Mouse (Mus musculus): ENCODE measurements at regions not wholly inside any gene's neighbourhood (a gene's known extent, or its start where the extent isn't known, plus 50 kb on each side); places are given as distances from the start of the nearest gene placed in this dataset.
A peak's percentile ranks its signal among the peaks of the same experiment; 100 is the strongest.

DNA sequence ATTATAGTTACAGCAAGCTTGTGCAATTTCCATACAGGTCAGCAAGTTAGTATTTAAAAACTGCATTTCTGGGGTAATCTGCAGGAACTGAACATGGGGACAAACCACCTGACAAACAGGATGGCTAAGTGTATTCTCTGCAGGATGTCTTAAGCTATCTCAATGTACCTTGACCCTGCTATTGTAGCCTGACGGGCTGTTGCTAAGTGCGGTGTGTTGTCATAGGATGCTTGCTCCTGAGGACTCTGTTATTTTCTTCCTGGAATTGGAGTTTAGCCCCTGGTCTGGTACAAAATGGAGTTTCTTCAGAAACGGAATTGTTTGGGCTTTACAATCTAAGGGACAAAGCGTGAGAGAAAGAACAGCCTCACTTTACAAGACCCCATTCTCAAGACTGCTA lies 161.4 kb upstream of the Ank start:
- in situ Hi-C loops (cut with MboI; ENCODE audit: low sequenced_read_pairs in 2 of 2, unreplicated experiment in 2 of 2) = loop anchor here (25.0 kb wide), 1 partner anchor 282 kb away; no protein-coding TSS in a partner anchor
- TF ChIP-seq ZNF384 (IDR thresholded peaks at IDR 0.05; ENCODE audit: low read depth, low read length) = no peak
- no peak for TF ChIP-seq ZC3H11A (IDR thresholded peaks at IDR 0.05; ENCODE audit: borderline replicate concordance, low read depth, low read length)
- no peak for TF ChIP-seq CHD2 (IDR thresholded peaks at IDR 0.05; ENCODE audit: low read depth, low read length)
- no peak for TF ChIP-seq MAFK (IDR thresholded peaks at IDR 0.05; ENCODE audit: insufficient read depth, low read depth, low read length)
- no peak for TF ChIP-seq HCFC1 (IDR thresholded peaks at IDR 0.05; ENCODE audit: borderline replicate concordance, insufficient read depth, low read length)

DNA sequence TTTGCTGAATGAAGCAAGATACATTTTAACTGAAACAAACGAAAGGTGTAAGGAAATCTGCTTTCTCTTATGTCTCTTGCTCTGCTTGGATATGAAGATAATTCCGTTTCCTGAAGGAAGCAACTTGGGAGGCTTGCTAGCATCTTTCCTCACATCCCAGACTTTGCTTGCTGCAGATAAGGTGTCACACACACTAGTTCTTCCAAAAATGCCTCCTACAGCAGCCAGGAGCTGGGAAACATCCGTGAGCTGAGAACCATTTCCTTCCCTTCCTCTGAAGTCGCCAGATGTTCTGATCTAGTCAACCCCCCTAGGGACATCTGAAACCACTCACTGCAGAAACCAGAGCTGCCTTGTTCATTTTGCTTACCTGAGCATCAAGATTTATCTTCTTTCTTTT lies 157.8 kb upstream of the Ank start:
- no peak for DNase-seq (ENCODE audit: low read depth, low spot score)
- TF ChIP-seq ZC3H11A (IDR thresholded peaks at IDR 0.05; ENCODE audit: borderline replicate concordance, low read depth, low read length) (no peak), MAFK (IDR thresholded peaks at IDR 0.05; ENCODE audit: insufficient read depth, low read depth, low read length) (no peak), ZNF384 (IDR thresholded peaks at IDR 0.05; ENCODE audit: low read depth, low read length) (no peak), HCFC1 (IDR thresholded peaks at IDR 0.05; ENCODE audit: borderline replicate concordance, insufficient read depth, low read length) (no peak), CHD2 (IDR thresholded peaks at IDR 0.05; ENCODE audit: low read depth, low read length) (no peak)
- in situ Hi-C loops (cut with MboI; ENCODE audit: low sequenced_read_pairs in 2 of 2, unreplicated experiment in 2 of 2) = loop anchor here (25.0 kb wide), 1 partner anchor 279 kb away; no protein-coding TSS in a partner anchor
- Histone ChIP-seq H3K4me1 (ENCODE audit: control insufficient read depth in 2 of 2, insufficient read depth in 2 of 2, low read length in 2 of 2, poor library complexity in 1 of 2) (0 out of 4 replicates have a peak, but pooled peaks cover 0 to 3% of the 10 kb centered on the region in 2 experiments), H3K36me3 (ENCODE audit: control insufficient read depth, insufficient read depth, low read length, poor library complexity, severe bottlenecking) (no peaks in the 10 kb centered on the region), H3K9me3 (ENCODE audit: control insufficient read depth, insufficient read depth, low read depth, low read length) (no peaks in the 10 kb centered on the region), H3K9ac (ENCODE audit: insufficient read depth, low read depth, low read length, poor library complexity, severe bottlenecking) (no peak overlapping the region), H3K4me3 (ENCODE audit: insufficient read depth in 1 of 2, low read depth in 1 of 2, low read length in 2 of 2, poor library complexity in 1 of 2, severe bottlenecking in 1 of 2) (no peak overlapping the region), H3K27ac (ENCODE audit: insufficient read depth, low read depth, low read length, poor library complexity, severe bottlenecking) (no peak overlapping the region)

More for the DNA sequence above, 161.4 kb upstream of the Ank start:
- Histone ChIP-seq H3K4me1 (ENCODE audit: control insufficient read depth in 2 of 2, insufficient read depth in 2 of 2, low read length in 2 of 2, poor library complexity in 1 of 2) (0 out of 4 replicates have a peak, but pooled peaks cover 0 to 3% of the 10 kb centered on the region in 2 experiments), H3K9ac (ENCODE audit: insufficient read depth, low read depth, low read length, poor library complexity, severe bottlenecking) (no peak overlapping the region), H3K4me3 (ENCODE audit: insufficient read depth in 1 of 2, low read depth in 1 of 2, low read length in 2 of 2, poor library complexity in 1 of 2, severe bottlenecking in 1 of 2) (no peak overlapping the region), H3K9me3 (ENCODE audit: control insufficient read depth, insufficient read depth, low read depth, low read length) (no peaks in the 10 kb centered on the region), H3K36me3 (ENCODE audit: control insufficient read depth, insufficient read depth, low read length, poor library complexity, severe bottlenecking) (no peaks in the 10 kb centered on the region), H3K27ac (ENCODE audit: insufficient read depth, low read depth, low read length, poor library complexity, severe bottlenecking) (no peak overlapping the region)
- no peak for DNase-seq (ENCODE audit: low read depth, low spot score)

DNA sequence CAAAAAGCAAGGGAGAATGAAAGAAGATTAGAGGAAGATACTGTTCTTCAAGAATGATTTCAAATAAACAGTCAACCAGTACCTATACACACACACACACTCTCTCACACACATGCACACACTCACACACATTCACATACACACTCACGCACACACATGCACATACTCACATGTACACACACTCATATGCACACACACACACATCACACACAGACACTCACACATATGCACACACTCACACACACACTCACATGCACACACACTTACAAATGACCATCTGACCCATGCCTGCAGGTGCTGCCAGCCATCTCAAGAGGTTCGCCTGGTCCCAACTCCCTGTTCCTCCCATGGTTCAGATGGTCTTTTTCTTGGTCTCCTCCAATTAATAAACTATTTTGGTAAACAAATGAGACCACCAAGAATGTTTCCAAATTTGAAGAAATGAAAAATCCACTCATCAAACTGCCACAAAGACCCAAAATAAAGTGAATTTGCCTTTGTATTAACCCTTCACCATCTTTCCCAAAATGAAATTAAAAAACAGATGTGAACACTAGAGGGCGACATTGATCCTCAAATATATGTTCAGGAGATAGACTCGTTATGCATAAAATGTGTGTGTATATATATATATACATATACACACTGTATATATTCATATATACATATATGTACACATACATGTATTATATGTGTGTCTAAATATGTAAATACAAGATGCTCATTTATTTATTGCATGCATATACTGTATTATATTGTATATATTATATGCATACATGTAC lies 150.3 kb upstream of the Ank start:
- no peak for DNase-seq (ENCODE audit: low read depth, low spot score)
- H3K9ac ChIP-seq (ENCODE audit: insufficient read depth, low read depth, low read length, poor library complexity, severe bottlenecking) = no peak overlapping the region
- in situ Hi-C loops (cut with MboI; ENCODE audit: low sequenced_read_pairs in 2 of 2, unreplicated experiment in 2 of 2) = loop anchor here (25.0 kb wide), 1 partner anchor 271 kb away; no protein-coding TSS in a partner anchor
- H3K27ac ChIP-seq (ENCODE audit: insufficient read depth, low read depth, low read length, poor library complexity, severe bottlenecking) = no peak overlapping the region
- H3K36me3 ChIP-seq (ENCODE audit: control insufficient read depth, insufficient read depth, low read length, poor library complexity, severe bottlenecking) = no peaks in the 10 kb centered on the region
- TF ChIP-seq CHD2 (IDR thresholded peaks at IDR 0.05; ENCODE audit: low read depth, low read length) = no peak
- TF ChIP-seq ZC3H11A (IDR thresholded peaks at IDR 0.05; ENCODE audit: borderline replicate concordance, low read depth, low read length) = peak; percentile 52; the same call in 1 of the 2 replicates
- TF ChIP-seq HCFC1 (IDR thresholded peaks at IDR 0.05; ENCODE audit: borderline replicate concordance, insufficient read depth, low read length) = no peak
- no peak for TF ChIP-seq ZNF384 (IDR thresholded peaks at IDR 0.05; ENCODE audit: low read depth, low read length)
- no peak for TF ChIP-seq MAFK (IDR thresholded peaks at IDR 0.05; ENCODE audit: insufficient read depth, low read depth, low read length)
- no peaks in the 10 kb centered on the region for H3K4me1 ChIP-seq (ENCODE audit: control insufficient read depth in 2 of 2, insufficient read depth in 2 of 2, low read length in 2 of 2, poor library complexity in 1 of 2)
- no peak overlapping the region for H3K4me3 ChIP-seq (ENCODE audit: insufficient read depth in 1 of 2, low read depth in 1 of 2, low read length in 2 of 2, poor library complexity in 1 of 2, severe bottlenecking in 1 of 2)
- H3K9me3 ChIP-seq (ENCODE audit: control insufficient read depth, insufficient read depth, low read depth, low read length) = no peaks in the 10 kb centered on the region

DNA sequence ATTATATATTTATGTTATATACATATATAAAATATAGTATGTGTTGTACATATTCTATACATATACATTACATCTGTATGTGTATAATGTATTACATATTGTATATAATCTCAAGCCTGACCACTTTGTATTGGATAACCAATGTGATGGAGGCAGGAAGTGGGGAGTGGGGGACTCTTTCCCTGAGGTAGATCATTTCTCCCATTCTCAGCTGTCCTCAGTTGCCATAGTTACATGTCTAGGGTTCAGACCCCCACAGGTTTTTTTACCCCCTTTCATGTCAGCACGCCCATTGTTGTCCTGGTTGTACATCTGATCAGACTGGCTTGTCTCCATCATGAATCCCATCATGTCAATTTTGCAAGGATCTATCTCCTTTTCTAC lies 149.7 kb upstream of the Ank start:
- no peak overlapping the region for H3K4me3 ChIP-seq (ENCODE audit: insufficient read depth in 1 of 2, low read depth in 1 of 2, low read length in 2 of 2, poor library complexity in 1 of 2, severe bottlenecking in 1 of 2)
- no peaks in the 10 kb centered on the region for H3K36me3 ChIP-seq (ENCODE audit: control insufficient read depth, insufficient read depth, low read length, poor library complexity, severe bottlenecking)
- H3K9ac ChIP-seq (ENCODE audit: insufficient read depth, low read depth, low read length, poor library complexity, severe bottlenecking) = no peak overlapping the region
- H3K4me1 ChIP-seq (ENCODE audit: control insufficient read depth in 2 of 2, insufficient read depth in 2 of 2, low read length in 2 of 2, poor library complexity in 1 of 2) = no peaks in the 10 kb centered on the region
- in situ Hi-C loops (cut with MboI; ENCODE audit: low sequenced_read_pairs in 2 of 2, unreplicated experiment in 2 of 2) = loop anchor here (25.0 kb wide), 1 partner anchor 271 kb away; no protein-coding TSS in a partner anchor
- H3K9me3 ChIP-seq (ENCODE audit: control insufficient read depth, insufficient read depth, low read depth, low read length) = no peaks in the 10 kb centered on the region
- no peak for TF ChIP-seq ZNF384 (IDR thresholded peaks at IDR 0.05; ENCODE audit: low read depth, low read length)
- no peak for TF ChIP-seq ZC3H11A (IDR thresholded peaks at IDR 0.05; ENCODE audit: borderline replicate concordance, low read depth, low read length)
- TF ChIP-seq HCFC1 (IDR thresholded peaks at IDR 0.05; ENCODE audit: borderline replicate concordance, insufficient read depth, low read length) = no peak
- TF ChIP-seq MAFK (IDR thresholded peaks at IDR 0.05; ENCODE audit: insufficient read depth, low read depth, low read length) = no peak
- H3K27ac ChIP-seq (ENCODE audit: insufficient read depth, low read depth, low read length, poor library complexity, severe bottlenecking) = no peak overlapping the region
- DNase-seq (ENCODE audit: low read depth, low spot score) = no peak
